Mouse (Mus musculus): ENCODE results near the gene Drd4.

Gene Drd4

GRCm38 (mm10) chr7:141335682-141336081 lies 43.9 kb downstream of the Drd4 start:
- WGBS = 48% methylated on average over 4 of the region's 4 CpGs

GRCm38 (mm10) chr7:141336296-141336695 lies 44.5 kb downstream of the Drd4 start:
- WGBS = 76% methylated on average over 3 of the region's 3 CpGs

GRCm38 (mm10) chr7:141337716-141338416 lies 46.1 kb downstream of the Drd4 start:
- 80% methylated on average over 3 of the region's 3 CpGs for WGBS

GRCm38 (mm10) chr7:141338576-141339131 lies 46.8 kb downstream of the Drd4 start, which contains the start of gene Eps8l2:
TSS of gene Eps8l2 (plus strand) at chr7:141338880.
- 20% methylated on average over 23 of the region's 23 CpGs for WGBS

- 63% methylated on average over 20 of the region's 20 CpGs for WGBS
Observed at GRCm38 (mm10) chr7:141339215-141339920, 47.6 kb downstream of the Drd4 start.

GRCm38 (mm10) chr7:141340023-141340422 lies 48.2 kb downstream of the Drd4 start:
- 89% methylated on average over 7 of the region's 7 CpGs for WGBS

GRCm38 (mm10) chr7:141340476-141340875 lies 48.7 kb downstream of the Drd4 start:
- WGBS = 86% methylated on average over 6 of the region's 6 CpGs

- 93% methylated on average over 10 of the region's 10 CpGs for WGBS
Observed at GRCm38 (mm10) chr7:141341689-141342226, 50.0 kb downstream of the Drd4 start.

- WGBS = 53% methylated on average over 2 of the region's 2 CpGs
Observed at GRCm38 (mm10) chr7:141343230-141343629, 51.4 kb downstream of the Drd4 start.

GRCm38 (mm10) chr7:141343696-141344095 lies 51.9 kb downstream of the Drd4 start:
- 76% methylated on average over 7 of the region's 7 CpGs for whole genome bisulfite sequencing

GRCm38 (mm10) chr7:141344787-141345186 lies 53.0 kb downstream of the Drd4 start:
- WGBS = 94% methylated on average over 5 of the region's 5 CpGs
